Mouse (Mus musculus): ENCODE measurements around the gene Gbe1. TPM values are rescaled to one million over a fixed set of nuclear protein-coding genes. Genes with fewer than 3 reads are reported as not detected.
A peak's percentile ranks its signal among the peaks of the same experiment; 100 is the strongest.

Gbe1 gene
- total RNA-seq (2014; fragmentation: Nextera tagmentation) (9.7 and 14.3 TPM in 2 replicates), total RNA-seq (2017) (8.8 and 17.1 TPM in 2 replicates)

- ATAC-seq (replicated peaks; ENCODE audit: low FRiP score, low TSS enrichment, poor library complexity, severe bottlenecking) = peak; percentile 95
Measured at GRCm38 (mm10) chr16:70313886-70314577, at the start of gene Gbe1. Gene Gbe1 (plus strand): TSS chr16:70313949.

- ATAC-seq (replicated peaks; ENCODE audit: low FRiP score, low TSS enrichment, poor library complexity, severe bottlenecking) = no peak
Measured at GRCm38 (mm10) chr16:70310691-70311090, 3.1 kb upstream of the Gbe1 start.

- ATAC-seq (replicated peaks; ENCODE audit: low FRiP score, low TSS enrichment, poor library complexity, severe bottlenecking) = no peak
Measured at GRCm38 (mm10) chr16:70313496-70313885, 258 bp upstream of the Gbe1 start.

- ATAC-seq (replicated peaks; ENCODE audit: low FRiP score, low TSS enrichment, poor library complexity, severe bottlenecking) = no peak
Measured at GRCm38 (mm10) chr16:70314578-70314930, 805 bp downstream of the Gbe1 start.

GRCm38 (mm10) chr16:70315261-70315660 lies 1.5 kb downstream of the Gbe1 start:
- ATAC-seq (replicated peaks; ENCODE audit: low FRiP score, low TSS enrichment, poor library complexity, severe bottlenecking) = no peak

- no peak for ATAC-seq (replicated peaks; ENCODE audit: low FRiP score, low TSS enrichment, poor library complexity, severe bottlenecking)
Measured at GRCm38 (mm10) chr16:70315862-70316390, 2.2 kb downstream of the Gbe1 start.

- ATAC-seq (replicated peaks; ENCODE audit: low FRiP score, low TSS enrichment, poor library complexity, severe bottlenecking) = no peak
Measured at GRCm38 (mm10) chr16:70319388-70319787, 5.6 kb downstream of the Gbe1 start.

GRCm38 (mm10) chr16:70320612-70321280 lies 7.0 kb downstream of the Gbe1 start:
- ATAC-seq (replicated peaks; ENCODE audit: low FRiP score, low TSS enrichment, poor library complexity, severe bottlenecking) = peak; percentile 50; the same call in 1 of the 2 replicates

GRCm38 (mm10) chr16:70326339-70326948 lies 12.7 kb downstream of the Gbe1 start:
- peak; percentile 54 for ATAC-seq (replicated peaks; ENCODE audit: low FRiP score, low TSS enrichment, poor library complexity, severe bottlenecking)

GRCm38 (mm10) chr16:70328566-70328965 lies 14.8 kb downstream of the Gbe1 start:
- no peak for ATAC-seq (replicated peaks; ENCODE audit: low FRiP score, low TSS enrichment, poor library complexity, severe bottlenecking)

- no peak for ATAC-seq (replicated peaks; ENCODE audit: low FRiP score, low TSS enrichment, poor library complexity, severe bottlenecking)
Measured at GRCm38 (mm10) chr16:70329036-70329435, 15.3 kb downstream of the Gbe1 start.

GRCm38 (mm10) chr16:70329471-70329870 lies 15.7 kb downstream of the Gbe1 start:
- no peak for ATAC-seq (replicated peaks; ENCODE audit: low FRiP score, low TSS enrichment, poor library complexity, severe bottlenecking)

GRCm38 (mm10) chr16:70330007-70330406 lies 16.3 kb downstream of the Gbe1 start:
- no peak for ATAC-seq (replicated peaks; ENCODE audit: low FRiP score, low TSS enrichment, poor library complexity, severe bottlenecking)

- ATAC-seq (replicated peaks; ENCODE audit: low FRiP score, low TSS enrichment, poor library complexity, severe bottlenecking) = no peak
Measured at GRCm38 (mm10) chr16:70330626-70331275, 17.0 kb downstream of the Gbe1 start.

GRCm38 (mm10) chr16:70334812-70335211 lies 21.1 kb downstream of the Gbe1 start:
- ATAC-seq (replicated peaks; ENCODE audit: low FRiP score, low TSS enrichment, poor library complexity, severe bottlenecking) = no peak

- no peak for ATAC-seq (replicated peaks; ENCODE audit: low FRiP score, low TSS enrichment, poor library complexity, severe bottlenecking)
Measured at GRCm38 (mm10) chr16:70335472-70335871, 21.7 kb downstream of the Gbe1 start.

GRCm38 (mm10) chr16:70337661-70338060 lies 23.9 kb downstream of the Gbe1 start:
- ATAC-seq (replicated peaks; ENCODE audit: low FRiP score, low TSS enrichment, poor library complexity, severe bottlenecking) = no peak

- no peak for ATAC-seq (replicated peaks; ENCODE audit: low FRiP score, low TSS enrichment, poor library complexity, severe bottlenecking)
Measured at GRCm38 (mm10) chr16:70344496-70344895, 30.7 kb downstream of the Gbe1 start.

- ATAC-seq (replicated peaks; ENCODE audit: low FRiP score, low TSS enrichment, poor library complexity, severe bottlenecking) = no peak
Measured at GRCm38 (mm10) chr16:70345607-70346006, 31.9 kb downstream of the Gbe1 start.

- no peak for ATAC-seq (replicated peaks; ENCODE audit: low FRiP score, low TSS enrichment, poor library complexity, severe bottlenecking)
Measured at GRCm38 (mm10) chr16:70350011-70350410, 36.3 kb downstream of the Gbe1 start.
